Mouse (Mus musculus) embryo, embryonic 11 days (tissue): ENCODE measurements around the gene Zbtb34.

Experiments
- DNase-seq: peaks from one replicate; pipeline ENCODE4 v3.0.0-alpha.2; 2015

The Zbtb34 gene

GRCm38 (mm10) chr2:33430771-33431699 is at the start of gene Zbtb34:
TSS of gene Zbtb34 (minus strand) at chr2:33431324.
- peak; percentile 89 for DNase-seq

GRCm38 (mm10) chr2:33477961-33478755 is 47.0 kb upstream of the Zbtb34 start:
- DNase-seq = no peak

GRCm38 (mm10) chr2:33475961-33476360 is 44.8 kb upstream of the Zbtb34 start:
- peak; percentile 53 for DNase-seq

GRCm38 (mm10) chr2:33468466-33469097 is 37.5 kb upstream of the Zbtb34 start, which contains the start of gene Zbtb43:
TSS of gene Zbtb43 (minus strand) at chr2:33468559.
- peak; percentile 98 for DNase-seq

GRCm38 (mm10) chr2:33467546-33468465 is 36.7 kb upstream of the Zbtb34 start:
- no peak for DNase-seq

GRCm38 (mm10) chr2:33465966-33466365 is 34.8 kb upstream of the Zbtb34 start:
- DNase-seq = no peak

- no peak for DNase-seq
These were observed 34.1 kb upstream of the Zbtb34 start for GRCm38 (mm10) chr2:33465215-33465614.

- no peak for DNase-seq
These were observed 30.9 kb upstream of the Zbtb34 start for GRCm38 (mm10) chr2:33462066-33462465.

GRCm38 (mm10) chr2:33461066-33461465 is 29.9 kb upstream of the Zbtb34 start:
- no peak for DNase-seq

- DNase-seq = no peak
These were observed 28.5 kb upstream of the Zbtb34 start for GRCm38 (mm10) chr2:33459660-33460059.

- DNase-seq = no peak
These were observed 25.6 kb upstream of the Zbtb34 start for GRCm38 (mm10) chr2:33456696-33457095.

GRCm38 (mm10) chr2:33456242-33456641 is 25.1 kb upstream of the Zbtb34 start:
- no peak for DNase-seq

- DNase-seq = no peak
These were observed 24.2 kb upstream of the Zbtb34 start for GRCm38 (mm10) chr2:33455350-33455749.

GRCm38 (mm10) chr2:33454816-33455215 is 23.7 kb upstream of the Zbtb34 start:
- DNase-seq = no peak

- DNase-seq = no peak
These were observed 22.4 kb upstream of the Zbtb34 start for GRCm38 (mm10) chr2:33453476-33453875.

GRCm38 (mm10) chr2:33452721-33453120 is 21.6 kb upstream of the Zbtb34 start:
- no peak for DNase-seq

GRCm38 (mm10) chr2:33452140-33452539 is 21.0 kb upstream of the Zbtb34 start:
- DNase-seq = no peak

- no peak for DNase-seq
These were observed 20.2 kb upstream of the Zbtb34 start for GRCm38 (mm10) chr2:33451038-33451978.

GRCm38 (mm10) chr2:33449119-33449873 is 18.2 kb upstream of the Zbtb34 start:
- no peak for DNase-seq

- no peak for DNase-seq
These were observed 15.7 kb upstream of the Zbtb34 start for GRCm38 (mm10) chr2:33446796-33447195.
